Mouse (Mus musculus): ENCODE measurements at regions not wholly inside any gene's neighbourhood (a gene's known extent, or its start where the extent isn't known, plus 50 kb on each side); places are given as distances from the start of the nearest gene placed in this dataset.

- WGBS = 82% methylated on average over 5 of the region's 5 CpGs
- DNase-seq (ENCODE audit: low spot score) = no peak
- no peak overlapping the region for H3K27ac ChIP-seq
- no peaks in the 10 kb centered on the region for H3K27me3 ChIP-seq (ENCODE audit: insufficient read depth, poor library complexity, severe bottlenecking)
- no peaks in the 10 kb centered on the region for H3K36me3 ChIP-seq
- no peaks in the 10 kb centered on the region for H3K4me1 ChIP-seq (replicated peaks)
- no peak overlapping the region for H3K4me3 ChIP-seq
- H3K9me3 ChIP-seq = no peaks in the 10 kb centered on the region
Observed at GRCm38 (mm10) chr8:18115333-18116044, 862.6 kb downstream of the Defb40 start.

- H3K4me1 ChIP-seq (replicated peaks) = no peaks in the 10 kb centered on the region
- no peaks in the 10 kb centered on the region for H3K9me3 ChIP-seq
- no peaks in the 10 kb centered on the region for H3K36me3 ChIP-seq
- H3K4me3 ChIP-seq = no peak overlapping the region
- H3K27me3 ChIP-seq (ENCODE audit: insufficient read depth, poor library complexity, severe bottlenecking) = no peaks in the 10 kb centered on the region
- no peak overlapping the region for H3K27ac ChIP-seq
- DNase-seq (ENCODE audit: low spot score) = no peak
- 74% methylated on average over 5 of the region's 5 CpGs for WGBS
Observed at GRCm38 (mm10) chr8:18113262-18113661, 864.8 kb downstream of the Defb40 start.

- no peaks in the 10 kb centered on the region for H3K36me3 ChIP-seq
- no peak overlapping the region for H3K4me3 ChIP-seq
- no peak for DNase-seq (ENCODE audit: low spot score)
- H3K27ac ChIP-seq = no peak overlapping the region
- 89% methylated on average over 2 of the region's 2 CpGs for WGBS
- H3K9me3 ChIP-seq = no peaks in the 10 kb centered on the region
- no peaks in the 10 kb centered on the region for H3K4me1 ChIP-seq (replicated peaks)
- H3K27me3 ChIP-seq (ENCODE audit: insufficient read depth, poor library complexity, severe bottlenecking) = no peaks in the 10 kb centered on the region
Observed at GRCm38 (mm10) chr8:18109480-18109879, 868.6 kb downstream of the Defb40 start.

GRCm38 (mm10) chr8:18106827-18107226, 871.2 kb downstream of the Defb40 start:
- Histone ChIP-seq H3K4me3 (no peak overlapping the region), H3K27ac (no peak overlapping the region), H3K4me1 (replicated peaks) (no peaks in the 10 kb centered on the region), H3K9me3 (no peaks in the 10 kb centered on the region), H3K27me3 (ENCODE audit: insufficient read depth, poor library complexity, severe bottlenecking) (no peaks in the 10 kb centered on the region), H3K36me3 (no peaks in the 10 kb centered on the region)
- whole genome bisulfite sequencing = 46% methylated on average over 2 of the region's 2 CpGs
- DNase-seq (ENCODE audit: low spot score) = no peak

- H3K4me1 ChIP-seq (replicated peaks) = no peaks in the 10 kb centered on the region
- H3K27me3 ChIP-seq (ENCODE audit: insufficient read depth, poor library complexity, severe bottlenecking) = no peaks in the 10 kb centered on the region
- H3K4me3 ChIP-seq = no peak overlapping the region
- H3K9me3 ChIP-seq = no peaks in the 10 kb centered on the region
- H3K27ac ChIP-seq = no peak overlapping the region
- WGBS = 88% methylated on average over 3 of the region's 3 CpGs
- no peak for DNase-seq (ENCODE audit: low spot score)
- H3K36me3 ChIP-seq = no peaks in the 10 kb centered on the region
Observed at GRCm38 (mm10) chr8:18065456-18065855, 912.6 kb downstream of the Defb40 start.

- Histone ChIP-seq H3K27ac (no peak overlapping the region), H3K4me1 (replicated peaks) (no peaks in the 10 kb centered on the region), H3K9me3 (no peaks in the 10 kb centered on the region), H3K4me3 (no peak overlapping the region), H3K27me3 (ENCODE audit: insufficient read depth, poor library complexity, severe bottlenecking) (no peaks in the 10 kb centered on the region), H3K36me3 (no peaks in the 10 kb centered on the region)
- 79% methylated on average over 2 of the region's 2 CpGs for WGBS
- no peak for DNase-seq (ENCODE audit: low spot score)
Observed at GRCm38 (mm10) chr8:18059526-18059925, 918.5 kb downstream of the Defb40 start.

GRCm38 (mm10) chr8:18021196-18021595, 956.9 kb downstream of the Defb40 start:
- Histone ChIP-seq H3K9me3 (no peaks in the 10 kb centered on the region), H3K27ac (no peak overlapping the region), H3K27me3 (ENCODE audit: insufficient read depth, poor library complexity, severe bottlenecking) (no peaks in the 10 kb centered on the region), H3K4me3 (no peak overlapping the region), H3K4me1 (replicated peaks) (no peaks in the 10 kb centered on the region), H3K36me3 (no peaks in the 10 kb centered on the region)
- 84% methylated on average over 2 of the region's 2 CpGs for WGBS
- DNase-seq (ENCODE audit: low spot score) = no peak

- no peak overlapping the region for H3K4me3 ChIP-seq
- DNase-seq (ENCODE audit: low spot score) = no peak
- H3K4me1 ChIP-seq (replicated peaks) = no peaks in the 10 kb centered on the region
- no peaks in the 10 kb centered on the region for H3K27me3 ChIP-seq (ENCODE audit: insufficient read depth, poor library complexity, severe bottlenecking)
- 75% methylated on average over 4 of the region's 4 CpGs for WGBS
- no peaks in the 10 kb centered on the region for H3K9me3 ChIP-seq
- H3K36me3 ChIP-seq = no peaks in the 10 kb centered on the region
- no peak overlapping the region for H3K27ac ChIP-seq
Observed at GRCm38 (mm10) chr8:18007567-18007966, 970.5 kb downstream of the Defb40 start.

- 85% methylated on average over 2 of the region's 2 CpGs for WGBS
- H3K4me1 ChIP-seq (replicated peaks) = no peaks in the 10 kb centered on the region
- no peak overlapping the region for H3K27ac ChIP-seq
- no peaks in the 10 kb centered on the region for H3K36me3 ChIP-seq
- no peak for DNase-seq (ENCODE audit: low spot score)
- no peak overlapping the region for H3K4me3 ChIP-seq
- H3K27me3 ChIP-seq (ENCODE audit: insufficient read depth, poor library complexity, severe bottlenecking) = no peaks in the 10 kb centered on the region
- H3K9me3 ChIP-seq = no peaks in the 10 kb centered on the region
Observed at GRCm38 (mm10) chr8:18005660-18006059, 972.4 kb downstream of the Defb40 start.

- Histone ChIP-seq H3K4me1 (replicated peaks) (no peaks in the 10 kb centered on the region), H3K36me3 (no peaks in the 10 kb centered on the region), H3K27ac (no peak overlapping the region), H3K4me3 (no peak overlapping the region), H3K9me3 (no peaks in the 10 kb centered on the region), H3K27me3 (ENCODE audit: insufficient read depth, poor library complexity, severe bottlenecking) (no peaks in the 10 kb centered on the region)
- WGBS = 88% methylated on average over 5 of the region's 5 CpGs
- DNase-seq (ENCODE audit: low spot score) = no peak
Observed at GRCm38 (mm10) chr8:18000750-18001149, 977.3 kb downstream of the Defb40 start.

- no peaks in the 10 kb centered on the region for H3K27me3 ChIP-seq (ENCODE audit: insufficient read depth, poor library complexity, severe bottlenecking)
- H3K4me3 ChIP-seq = no peak overlapping the region
- H3K27ac ChIP-seq = no peak overlapping the region
- H3K36me3 ChIP-seq = no peaks in the 10 kb centered on the region
- no peaks in the 10 kb centered on the region for H3K4me1 ChIP-seq (replicated peaks)
- no peaks in the 10 kb centered on the region for H3K9me3 ChIP-seq
- DNase-seq (ENCODE audit: low spot score) = no peak
- 89% methylated on average over 1 of the region's 1 CpGs for WGBS
Observed at GRCm38 (mm10) chr8:17984779-17985178, 993.3 kb downstream of the Defb40 start.

GRCm38 (mm10) chr8:17948848-17949247, 1029.2 kb downstream of the Defb40 start:
- H3K4me1 ChIP-seq (replicated peaks) = 0 out of 2 replicates have a peak, but pooled peaks cover 9% of the 10 kb centered on the region
- WGBS = 42% methylated on average over 1 of the region's 1 CpGs
- H3K4me3 ChIP-seq = no peak overlapping the region
- no peaks in the 10 kb centered on the region for H3K36me3 ChIP-seq
- no peak overlapping the region for H3K27ac ChIP-seq
- H3K9me3 ChIP-seq = no peaks in the 10 kb centered on the region
- DNase-seq (ENCODE audit: low spot score) = no peak
- no peaks in the 10 kb centered on the region for H3K27me3 ChIP-seq (ENCODE audit: insufficient read depth, poor library complexity, severe bottlenecking)

- H3K27ac ChIP-seq = no peak overlapping the region
- no peak for DNase-seq (ENCODE audit: low spot score)
- no peaks in the 10 kb centered on the region for H3K36me3 ChIP-seq
- 0 out of 2 replicates have a peak, but pooled peaks cover 9% of the 10 kb centered on the region for H3K4me1 ChIP-seq (replicated peaks)
- H3K4me3 ChIP-seq = no peak overlapping the region
- H3K9me3 ChIP-seq = no peaks in the 10 kb centered on the region
- H3K27me3 ChIP-seq (ENCODE audit: insufficient read depth, poor library complexity, severe bottlenecking) = no peaks in the 10 kb centered on the region
- 77% methylated on average over 22 of the region's 22 CpGs for WGBS
Observed at GRCm38 (mm10) chr8:17948053-17948834, 1029.8 kb downstream of the Defb40 start.

Measured in hindbrain, embryonic 10.5 days (tissue).